Mouse (Mus musculus) stomach, embryonic 15.5 days (tissue): ENCODE data around the gene Pcsk4. TPM values are rescaled to one million over a fixed set of nuclear protein-coding genes. Genes with fewer than 3 reads are reported as not detected.
A peak's percentile ranks its signal among the peaks of the same experiment; 100 is the strongest.
"Not testable (repeated sequence)": the region's sequence is repeated elsewhere in the genome, so short reads cannot be mapped to it uniquely, and the experiment has no call there.

Source experiments
- ATAC-seq: fragments of 200-750 bp; cut with Nextera tagmentation; 2 replicates; pipeline ENCODE4 v1.8.0; 2017; ENCODE audit warnings: low read depth, moderate number of reproducible peaks, moderate TSS enrichment; ENCODE audit not compliant: insufficient read depth, low FRiP score
- H3K27ac ChIP-seq: fragments of 300-500 bp; sonication (generic); 2 replicates; pipeline ENCODE4 v1.5.1; 2015; ENCODE audit warnings: mild to moderate bottlenecking, inconsistent platforms
- H3K27me3 ChIP-seq: fragments of 300-500 bp; sonication (generic); replicated peaks from 2 replicates; pipeline ENCODE4 v1.6.1; 2015; ENCODE audit warnings: inconsistent platforms
- H3K36me3 ChIP-seq: fragments of 300-500 bp; sonication (generic); 2 replicates; pipeline ENCODE4 v1.6.1; 2015; ENCODE audit warnings: inconsistent platforms
- H3K4me1 ChIP-seq: fragments of 300-500 bp; sonication (generic); 2 replicates; pipeline ENCODE4 v1.6.1; 2015; ENCODE audit warnings: inconsistent platforms
- H3K4me2 ChIP-seq: fragments of 300-500 bp; sonication (generic); 2 replicates; pipeline ENCODE4 v1.6.1; 2015; ENCODE audit warnings: mild to moderate bottlenecking, inconsistent platforms
- H3K4me3 ChIP-seq: fragments of 300-500 bp; sonication (generic); replicated peaks from 2 replicates; pipeline ENCODE4 v1.5.1; 2015; ENCODE audit warnings: inconsistent platforms
- H3K9ac ChIP-seq: fragments of 300-500 bp; sonication (generic); 2 replicates; pipeline ENCODE4 v1.6.1; 2015; ENCODE audit warnings: inconsistent platforms
- H3K9me3 ChIP-seq: fragments of 300-500 bp; sonication (generic); 2 replicates; pipeline ENCODE4 v1.6.1; 2016; ENCODE audit warnings: inconsistent platforms
- WGBS: fragments of 180-500 bp; shearing (Covaris S2); methylation state at CpG from one replicate; pipeline ENCODE4 v1.1.7; 2015; 5-methylcytosine and 5-hydroxymethylcytosine counted together
- polyA plus RNA-seq: library from polyadenylated mRNA; unstranded; fragments of >200 nt; fragmentation: Nextera tagmentation; extraction: Ambion mirVana; gene quantifications from 2 replicates; pipeline ENCODE4 v1.2.1, GENCODE M21; 2015

Gene Pcsk4
- polyA plus RNA-seq, 1 experiment from 2014 or later = 5.4 TPM

DNA sequence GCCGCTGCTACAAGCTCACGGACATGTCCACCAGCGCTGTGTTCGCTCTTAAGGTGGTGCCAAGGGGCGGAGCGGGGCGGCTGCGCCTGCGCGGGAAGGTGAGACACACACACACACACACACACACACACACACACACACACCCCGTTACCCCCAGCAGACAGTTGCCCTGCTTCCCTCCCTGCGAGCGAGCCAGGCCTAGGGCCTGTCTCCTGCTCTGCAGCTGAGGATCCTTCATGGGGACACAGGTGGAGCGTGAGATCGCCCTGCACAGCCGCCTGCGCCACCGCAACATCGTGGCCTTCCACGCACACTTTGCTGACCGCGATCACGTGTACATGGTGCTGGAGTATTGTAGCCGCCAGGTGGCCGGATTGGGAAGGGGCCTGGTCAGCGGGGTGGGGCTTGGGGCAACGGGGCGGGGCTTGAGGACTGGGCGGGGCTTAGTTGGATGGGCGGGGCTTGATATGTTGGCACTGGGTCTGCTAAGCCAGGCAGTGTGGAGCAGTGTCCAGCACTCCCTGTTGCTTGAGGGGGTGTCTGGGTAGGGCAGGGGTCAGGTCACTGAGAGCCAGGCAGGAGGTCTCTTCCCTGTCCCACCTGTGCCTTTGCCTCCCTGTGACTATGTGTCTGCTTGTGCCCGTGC is 28.8 kb upstream of the Pcsk4 start:
- Histone ChIP-seq H3K9ac (no peak overlapping the region), H3K36me3 (no peaks in the 10 kb centered on the region), H3K4me3 (peak overlapping the region; percentile 22), H3K27me3 (peaks cover 61% of the 10 kb centered on the region), H3K4me2 (peak overlapping the region; percentile 53), H3K9me3 (no peaks in the 10 kb centered on the region), H3K27ac (no peak overlapping the region), H3K4me1 (peaks cover 26% of the 10 kb centered on the region)
- 9% methylated on average over 25 of the region's 31 CpGs for WGBS
- 0 out of 2 replicates have a peak, but pooled peaks have one; percentile 29 for ATAC-seq

DNA sequence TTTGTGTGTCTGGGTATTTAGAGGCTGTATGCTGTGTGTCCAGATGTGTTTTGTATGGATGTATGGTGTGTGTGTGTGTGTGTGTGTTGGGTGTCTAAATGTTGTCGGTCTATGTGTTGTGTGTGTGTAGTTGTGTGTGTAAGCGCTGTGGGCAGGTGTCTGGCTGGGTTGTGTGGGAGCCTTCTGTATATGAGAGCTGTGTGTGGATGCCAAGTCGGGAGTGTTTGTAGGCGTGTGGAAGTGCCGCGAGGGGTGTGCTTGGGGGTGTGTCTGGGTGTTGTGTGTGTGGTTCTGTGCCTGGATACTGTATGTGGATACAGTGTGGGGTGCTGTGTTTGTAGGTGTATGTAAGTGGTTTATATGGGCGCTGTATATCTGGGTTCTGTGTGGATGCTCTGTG is 28.0 kb upstream of the Pcsk4 start:
- Histone ChIP-seq H3K4me1 (peaks cover 26% of the 10 kb centered on the region), H3K27me3 (peaks cover 68% of the 10 kb centered on the region), H3K4me2 (peak overlapping the region; percentile 58; the same call in 1 of the 2 replicates), H3K9me3 (no peaks in the 10 kb centered on the region), H3K4me3 (peak overlapping the region; percentile 22; the same call in 1 of the 2 replicates), H3K36me3 (no peaks in the 10 kb centered on the region), H3K9ac (no peak overlapping the region), H3K27ac (no peak overlapping the region)
- no peak for ATAC-seq
- WGBS = 33% methylated on average over 7 of the region's 7 CpGs

DNA sequence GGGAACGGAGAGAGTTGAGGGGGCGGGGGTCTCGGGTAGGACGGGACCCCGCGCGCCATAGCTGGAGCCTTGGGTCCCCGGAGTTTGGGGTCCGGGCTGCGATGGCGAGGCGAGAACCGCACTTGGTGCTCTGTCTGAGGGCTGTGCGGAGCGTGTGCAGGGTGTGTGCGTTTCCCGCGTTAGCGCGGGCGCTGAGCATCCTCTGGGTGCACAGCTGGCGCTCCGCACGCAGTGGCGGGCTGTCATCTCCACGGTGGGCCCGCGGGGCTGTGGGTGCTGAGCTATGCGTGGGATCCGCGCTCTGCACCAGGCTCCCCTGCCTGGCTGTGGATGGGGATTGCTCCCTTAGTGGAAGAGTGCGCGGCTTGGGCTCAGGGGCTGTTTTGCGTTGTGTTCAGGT is 27.4 kb upstream of the Pcsk4 start:
- Histone ChIP-seq H3K4me1 (peaks cover 26% of the 10 kb centered on the region), H3K9ac (no peak overlapping the region), H3K36me3 (no peaks in the 10 kb centered on the region), H3K9me3 (no peaks in the 10 kb centered on the region), H3K27ac (no peak overlapping the region), H3K27me3 (peaks cover 74% of the 10 kb centered on the region), H3K4me3 (peak overlapping the region; percentile 36), H3K4me2 (peak overlapping the region; percentile 58)
- ATAC-seq = no peak
- 2% methylated on average over 34 of the region's 34 CpGs for WGBS

DNA sequence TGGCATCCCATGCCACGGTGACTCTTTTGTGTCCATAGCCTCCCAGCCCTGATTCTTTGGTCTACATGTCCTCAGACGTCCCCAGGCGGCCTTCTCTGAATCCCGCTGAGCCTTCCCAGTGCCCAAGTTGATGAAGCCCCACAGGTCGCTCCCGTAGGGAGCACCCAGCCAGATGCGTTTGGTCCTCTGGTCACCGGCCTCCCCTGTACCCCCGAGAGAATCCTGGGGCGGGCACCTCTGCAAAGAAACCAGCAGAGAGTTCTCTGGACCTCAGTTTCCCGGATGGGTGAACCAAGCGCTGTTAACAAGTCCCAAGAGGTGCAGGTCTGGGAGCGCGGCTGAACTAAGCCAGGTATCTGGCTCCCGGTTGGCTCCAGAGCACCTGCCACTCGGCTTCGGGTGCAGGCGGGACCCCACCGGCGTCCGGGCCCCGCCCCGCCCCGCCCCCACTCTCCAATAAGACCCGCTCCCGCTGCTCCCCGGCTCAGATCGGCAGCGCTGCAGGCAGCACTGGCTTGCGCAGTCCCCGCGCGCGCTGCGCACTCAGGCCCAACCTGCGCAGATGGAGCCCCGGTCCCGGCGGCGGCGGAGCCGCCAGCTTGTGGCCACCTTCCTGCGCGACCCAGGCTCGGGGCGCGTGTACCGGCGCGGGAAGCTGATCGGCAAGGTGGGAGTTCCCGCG is 26.8 kb upstream of the Pcsk4 start, which contains the start of gene Plk5:
Gene Plk5, plus strand, starts transcription at position 459 of the 682 bp plus-strand sequence.
- WGBS = 2% methylated on average over 53 of the region's 53 CpGs
- H3K9me3 ChIP-seq = no peaks in the 10 kb centered on the region
- no peaks in the 10 kb centered on the region for H3K36me3 ChIP-seq
- H3K4me1 ChIP-seq = peaks cover 26% of the 10 kb centered on the region
- H3K9ac ChIP-seq = no peak within 1 kb of the TSS
- H3K27me3 ChIP-seq = peaks cover 76% of the 10 kb centered on the region
- H3K4me2 ChIP-seq = peak within 1 kb of the TSS; percentile 58
- ATAC-seq = no peak
- H3K27ac ChIP-seq = no peak within 1 kb of the TSS
- peak within 1 kb of the TSS; percentile 36 for H3K4me3 ChIP-seq

DNA sequence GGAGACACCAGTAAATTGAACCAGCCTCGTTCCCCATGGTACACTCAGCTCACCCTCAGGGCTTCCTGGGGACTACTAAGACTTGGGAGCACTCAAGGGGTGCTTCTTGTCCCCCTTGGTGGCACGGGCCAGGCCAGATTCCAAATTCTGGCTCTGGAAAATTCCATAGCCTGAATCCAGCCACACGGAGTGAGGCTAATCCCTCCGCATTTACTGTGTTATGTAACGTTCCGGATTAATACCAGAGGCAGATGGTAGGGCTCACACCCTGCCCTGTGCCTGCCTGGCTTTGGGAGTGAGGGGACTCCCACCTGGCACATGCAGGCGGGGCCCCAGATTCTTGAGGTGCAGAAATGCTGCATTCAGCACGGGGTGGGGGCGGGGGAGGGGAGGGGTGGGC is 26.1 kb upstream of the Pcsk4 start:
- Histone ChIP-seq H3K36me3 (no peaks in the 10 kb centered on the region), H3K4me3 (no peak overlapping the region), H3K4me1 (peaks cover 26% of the 10 kb centered on the region), H3K9ac (no peak overlapping the region), H3K4me2 (no peak overlapping the region), H3K27me3 (peaks cover 79% of the 10 kb centered on the region), H3K9me3 (no peaks in the 10 kb centered on the region), H3K27ac (no peak overlapping the region)
- no peak for ATAC-seq
- WGBS = 10% methylated on average over 9 of the region's 9 CpGs

DNA sequence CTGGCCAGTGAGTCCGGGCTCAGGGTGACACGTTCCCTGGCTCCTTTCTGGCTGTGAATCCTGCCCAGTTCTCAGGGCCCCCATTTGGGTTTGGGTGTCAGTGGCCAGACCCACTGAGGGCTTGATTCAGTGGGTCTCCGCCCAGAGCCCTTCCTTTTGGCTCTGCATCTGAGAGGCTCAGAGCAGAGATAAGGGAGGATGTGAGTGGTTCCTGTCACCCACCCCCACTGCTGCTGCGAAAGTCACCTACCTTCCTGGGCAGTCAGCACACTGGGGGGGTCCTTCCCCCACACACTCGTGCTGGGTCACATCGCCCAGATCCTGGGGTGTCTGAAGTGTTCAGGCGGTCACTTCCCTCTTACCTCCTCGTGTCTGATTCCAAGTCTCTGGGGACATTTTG is 23.4 kb upstream of the Pcsk4 start:
- 61% methylated on average over 8 of the region's 8 CpGs for WGBS
- Histone ChIP-seq H3K27me3 (peaks cover 75% of the 10 kb centered on the region), H3K9ac (no peak overlapping the region), H3K27ac (no peak overlapping the region), H3K4me3 (no peak overlapping the region), H3K36me3 (no peaks in the 10 kb centered on the region), H3K4me2 (no peak overlapping the region), H3K9me3 (no peaks in the 10 kb centered on the region), H3K4me1 (peaks cover 38% of the 10 kb centered on the region)
- ATAC-seq = no peak

DNA sequence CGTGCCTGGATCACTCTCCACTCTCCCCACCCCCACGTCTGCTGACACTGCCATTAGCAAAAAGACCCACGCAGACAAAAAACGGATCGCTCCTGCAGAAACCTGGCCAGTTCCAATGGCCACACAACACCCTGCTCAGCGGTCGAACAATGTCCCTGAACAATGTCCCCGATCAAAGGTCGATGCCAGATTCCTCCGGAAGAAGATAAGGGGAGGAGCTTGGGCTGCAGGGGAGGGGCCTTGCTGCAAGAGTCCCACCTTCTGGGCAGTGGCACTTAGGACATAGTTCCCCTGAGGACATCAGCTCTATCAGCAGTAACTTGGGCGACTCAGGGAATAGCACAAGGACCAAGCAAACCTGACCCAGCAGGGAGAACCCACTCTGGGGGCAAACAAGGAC is 22.6 kb upstream of the Pcsk4 start:
- no peak overlapping the region for H3K9ac ChIP-seq
- H3K27ac ChIP-seq = no peak overlapping the region
- H3K9me3 ChIP-seq = no peaks in the 10 kb centered on the region
- no peak overlapping the region for H3K4me2 ChIP-seq
- H3K4me1 ChIP-seq = peaks cover 38% of the 10 kb centered on the region
- 27% methylated on average over 11 of the region's 11 CpGs for WGBS
- H3K27me3 ChIP-seq = peaks cover 74% of the 10 kb centered on the region
- ATAC-seq = no peak
- no peaks in the 10 kb centered on the region for H3K36me3 ChIP-seq
- no peak overlapping the region for H3K4me3 ChIP-seq

DNA sequence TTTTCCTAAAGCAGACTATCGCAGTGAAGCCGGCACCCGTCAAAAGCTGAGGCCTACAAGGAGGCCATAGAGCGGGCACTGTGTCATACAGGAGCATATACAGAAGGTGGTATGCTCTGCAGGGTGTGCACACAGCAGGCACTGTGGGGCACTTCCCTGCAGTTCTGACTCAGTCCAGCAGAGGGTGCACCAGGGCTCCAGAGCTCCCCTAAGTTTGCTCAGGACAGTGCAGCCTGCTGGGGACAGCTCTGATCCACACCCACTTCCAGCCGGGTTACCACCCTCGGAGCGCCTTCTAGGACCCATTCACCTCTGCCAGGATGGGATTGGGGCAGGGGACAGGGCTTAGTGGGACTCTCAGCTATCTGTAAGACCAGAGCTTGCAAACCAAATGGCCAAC is 21.0 kb upstream of the Pcsk4 start:
- no peaks in the 10 kb centered on the region for H3K9me3 ChIP-seq
- H3K9ac ChIP-seq = no peak overlapping the region
- 4% methylated on average over 7 of the region's 7 CpGs for WGBS
- no peak overlapping the region for H3K4me2 ChIP-seq
- ATAC-seq = peak; percentile 76
- peaks cover 27% of the 10 kb centered on the region for H3K4me1 ChIP-seq
- H3K36me3 ChIP-seq = no peaks in the 10 kb centered on the region
- H3K4me3 ChIP-seq = no peak overlapping the region
- no peak overlapping the region for H3K27ac ChIP-seq
- H3K27me3 ChIP-seq = peaks cover 65% of the 10 kb centered on the region

DNA sequence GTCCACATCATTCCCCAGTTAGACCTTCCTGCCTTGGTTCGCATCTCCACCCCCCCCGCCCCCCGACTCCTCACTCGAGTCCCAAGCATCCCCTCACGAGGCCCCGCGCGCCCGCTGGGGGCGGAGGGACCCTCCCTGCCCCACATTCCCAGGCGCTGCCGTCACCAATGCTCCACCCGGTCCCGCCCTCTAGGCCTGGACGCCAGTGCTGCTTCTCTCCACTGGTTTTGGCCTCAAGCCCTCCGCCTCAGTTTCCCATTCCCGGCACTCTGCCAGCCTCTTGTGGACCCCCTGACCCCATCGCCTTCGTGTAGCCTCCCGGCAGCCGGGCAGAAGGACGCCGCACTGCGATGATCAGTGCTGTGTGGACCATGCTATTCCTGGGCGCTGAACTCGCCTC is 19.7 kb upstream of the Pcsk4 start:
- Histone ChIP-seq H3K4me2 (peak overlapping the region; percentile 73), H3K9me3 (no peaks in the 10 kb centered on the region), H3K9ac (no peak overlapping the region), H3K36me3 (no peaks in the 10 kb centered on the region), H3K4me1 (peaks cover 36% of the 10 kb centered on the region), H3K27ac (peak overlapping the region; percentile 61; the same call in 1 of the 2 replicates), H3K27me3 (peaks cover 66% of the 10 kb centered on the region), H3K4me3 (peak overlapping the region; percentile 43)
- ATAC-seq = no peak
- WGBS = 18% methylated on average over 26 of the region's 26 CpGs

DNA sequence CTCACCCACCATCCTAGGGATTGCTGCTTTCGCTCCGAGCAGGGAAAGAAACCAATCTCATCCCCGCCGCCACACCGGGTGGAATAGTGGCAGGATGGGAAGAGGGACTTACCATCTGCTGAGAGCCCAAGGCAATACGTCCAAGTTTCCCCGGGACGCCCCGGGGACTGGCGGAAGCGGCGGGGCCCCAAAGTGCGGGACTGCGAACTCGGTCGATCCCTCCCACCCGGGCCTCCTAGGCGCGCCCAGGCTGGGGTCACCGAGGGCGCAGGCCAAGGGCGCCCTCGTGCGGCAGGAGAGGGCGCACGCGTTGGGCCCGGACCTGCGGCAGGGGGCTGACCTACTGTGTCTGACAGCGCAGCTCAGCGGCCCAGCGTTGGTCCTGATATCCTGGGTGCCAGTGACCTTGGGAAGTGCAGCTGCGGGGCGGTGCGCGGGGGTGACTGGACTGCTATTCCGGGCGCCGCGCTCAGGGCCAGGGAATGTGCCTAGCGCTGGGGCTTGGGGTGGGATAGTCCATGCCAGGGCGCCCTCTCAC is 19.0 kb upstream of the Pcsk4 start, which contains the start of gene Adamtsl5:
Gene Adamtsl5, minus strand, starts transcription at position 169 of the 538 bp plus-strand sequence.
- Histone ChIP-seq H3K27me3 (peaks cover 72% of the 10 kb centered on the region), H3K9ac (peak within 1 kb of the TSS; percentile 32), H3K4me1 (peaks cover 43% of the 10 kb centered on the region), H3K4me3 (peak within 1 kb of the TSS; percentile 43), H3K36me3 (no peaks in the 10 kb centered on the region), H3K9me3 (no peaks in the 10 kb centered on the region), H3K27ac (peak within 1 kb of the TSS; percentile 61), H3K4me2 (peak within 1 kb of the TSS; percentile 73)
- WGBS = under 1% methylated on average over 40 of the region's 42 CpGs
- peak; percentile 24; the same call in 1 of the 2 replicates for ATAC-seq

DNA sequence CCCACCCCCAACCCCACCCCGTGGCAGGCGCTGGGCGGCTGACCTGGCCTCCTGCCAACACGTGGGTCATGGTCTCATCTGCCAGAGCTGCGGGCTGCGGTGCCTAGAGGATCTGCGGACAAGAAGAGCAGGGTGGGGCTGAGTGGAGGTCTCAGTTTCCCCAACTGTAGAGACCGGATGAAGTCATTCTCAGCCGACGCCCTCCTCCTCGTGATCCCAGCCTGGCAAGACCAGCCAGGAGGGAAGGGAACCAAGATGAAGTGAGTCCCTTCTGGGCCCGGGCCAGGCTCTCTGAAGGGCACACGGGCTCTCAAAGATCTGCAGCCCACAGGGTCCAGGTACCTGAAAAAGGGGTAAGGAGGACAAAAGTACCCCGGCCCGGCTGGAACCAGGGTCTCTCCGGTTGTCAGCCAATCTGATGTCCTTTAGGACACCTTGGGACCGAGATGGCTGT is 18.2 kb upstream of the Pcsk4 start:
- H3K4me1 ChIP-seq = peaks cover 50% of the 10 kb centered on the region
- 15% methylated on average over 17 of the region's 17 CpGs for WGBS
- ATAC-seq = no peak
- peak overlapping the region; percentile 32; the same call in 1 of the 2 replicates for H3K9ac ChIP-seq
- H3K36me3 ChIP-seq = no peaks in the 10 kb centered on the region
- peaks cover 71% of the 10 kb centered on the region for H3K27me3 ChIP-seq
- peak overlapping the region; percentile 43 for H3K4me3 ChIP-seq
- H3K27ac ChIP-seq = 0 out of 2 replicates have a peak overlapping the region, but pooled peaks have one; percentile 11
- no peaks in the 10 kb centered on the region for H3K9me3 ChIP-seq
- H3K4me2 ChIP-seq = peak overlapping the region; percentile 73

DNA sequence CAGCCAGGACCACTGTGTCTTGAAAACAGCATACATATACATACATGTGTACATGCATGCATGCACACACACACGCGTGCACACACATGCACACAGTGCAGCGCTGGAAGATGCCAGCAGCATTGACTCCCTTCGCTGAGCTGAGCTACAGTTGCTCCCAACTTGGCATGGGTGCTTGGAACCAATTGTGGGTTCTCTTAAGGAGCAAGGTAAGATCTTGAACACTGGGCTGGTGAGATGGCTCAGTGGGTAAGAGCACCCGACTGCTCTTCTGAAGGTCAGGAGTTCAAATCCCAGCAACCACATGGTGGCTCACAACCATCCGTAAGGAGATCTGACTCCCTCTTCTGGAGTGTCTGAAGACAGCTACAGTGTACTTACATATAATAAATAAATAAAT is 16.6 kb upstream of the Pcsk4 start:
- H3K9me3 ChIP-seq, H3K4me2 ChIP-seq, H3K4me3 ChIP-seq, H3K36me3 ChIP-seq, H3K27ac ChIP-seq, H3K9ac ChIP-seq, ATAC-seq: not testable (repeated sequence)
- peaks cover 64% of the 10 kb centered on the region for H3K4me1 ChIP-seq
- peaks cover 75% of the 10 kb centered on the region for H3K27me3 ChIP-seq
- 78% methylated on average over 6 of the region's 6 CpGs for WGBS
